Mouse (Mus musculus) ES-CJ7 (cell line): Measurements from ENCODE around the gene D930020B18Rik.

Source experiments
- DNase-seq: peaks from one replicate; pipeline ENCODE4 v3.0.0; 2011; ENCODE audit warnings: low read depth, low spot score

The D930020B18Rik gene

DNA sequence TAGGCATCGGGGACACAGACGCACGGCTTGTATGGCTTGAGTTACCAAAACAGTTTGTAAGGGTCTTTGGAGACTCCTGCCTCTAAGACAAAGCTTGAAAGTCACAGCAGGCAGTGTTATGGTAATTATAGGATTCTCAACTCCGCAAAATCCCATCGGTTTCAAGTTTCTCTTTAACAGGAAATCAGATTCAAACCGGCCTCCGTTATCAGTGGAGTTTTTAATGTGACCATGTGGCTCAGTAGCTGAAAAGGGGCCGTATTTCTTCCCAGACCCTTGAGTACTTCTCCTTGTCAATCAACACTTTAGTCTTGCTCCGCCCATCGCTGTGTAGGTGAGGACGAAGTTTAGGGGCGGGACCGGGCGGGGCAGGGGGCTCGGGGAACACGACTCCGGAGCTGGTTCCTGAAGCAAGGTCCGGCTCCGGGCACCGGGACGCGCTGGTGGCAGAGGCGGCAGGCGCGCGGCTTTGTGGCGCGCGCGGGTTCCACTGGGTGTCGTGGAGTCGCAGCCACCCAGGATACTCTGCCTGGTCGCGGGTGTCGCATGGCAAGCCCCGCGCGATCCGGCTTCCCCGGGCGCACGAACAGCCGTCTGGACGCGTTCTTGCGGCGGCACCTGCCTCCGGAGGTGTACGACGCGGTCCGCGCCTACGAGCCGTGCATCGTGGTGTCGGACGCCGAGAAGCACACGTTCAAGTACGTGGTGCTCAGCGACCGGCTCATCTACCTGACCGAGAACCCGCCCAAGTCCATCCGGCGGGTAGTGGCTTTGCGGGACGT lies at the start of gene D930020B18Rik:
D930020B18Rik (plus strand) TSS at position 317 of the 782 bp plus-strand sequence.
- DNase-seq = peak; percentile 76

DNA sequence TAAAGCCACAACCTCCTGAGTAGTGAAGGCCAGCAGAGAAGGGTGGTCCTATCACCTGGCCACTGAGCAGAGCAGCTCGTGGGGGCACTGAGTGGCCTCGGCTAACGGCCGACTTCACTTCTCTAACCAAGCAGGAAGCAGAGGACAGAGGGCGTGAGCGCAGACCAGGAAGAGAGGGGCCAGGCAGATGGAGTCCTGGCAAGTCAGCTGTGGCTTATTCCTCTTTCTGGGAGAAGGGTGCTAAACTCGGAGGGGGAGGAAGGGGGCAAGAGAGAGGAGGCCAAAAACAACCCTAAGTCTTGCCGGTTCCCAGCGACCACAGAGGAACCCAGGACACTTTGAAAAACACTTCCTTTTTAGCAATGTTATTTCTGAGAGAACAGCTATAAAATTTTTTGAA lies 44.8 kb upstream of the D930020B18Rik start:
- DNase-seq = no peak

- DNase-seq = no peak
Observed at GRCm38 (mm10) chr10:121601272-121601671, 40.1 kb upstream of the D930020B18Rik start.

GRCm38 (mm10) chr10:121603556-121603955 lies 37.8 kb upstream of the D930020B18Rik start:
- no peak for DNase-seq

- DNase-seq = peak; percentile 51
Observed at GRCm38 (mm10) chr10:121604632-121605344, 36.6 kb upstream of the D930020B18Rik start.

DNA sequence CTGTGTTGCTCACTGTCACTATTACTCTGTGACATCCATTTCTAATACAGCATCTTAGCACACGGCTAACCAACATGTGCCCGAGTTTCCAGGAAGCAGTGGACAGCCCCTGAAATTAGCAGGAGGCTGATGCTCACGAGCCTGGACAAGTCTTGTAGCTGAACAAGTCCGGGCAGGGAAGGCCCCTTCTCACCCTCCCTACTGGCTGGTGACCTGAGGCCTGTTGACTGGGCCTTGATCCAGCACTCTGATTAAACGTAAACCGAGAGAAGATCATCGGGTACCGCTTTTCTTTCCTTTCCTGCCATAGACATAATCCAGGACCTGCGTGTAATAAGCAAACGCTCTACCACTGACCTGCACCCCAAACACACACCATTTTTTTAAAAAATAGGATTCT lies 33.2 kb upstream of the D930020B18Rik start:
- DNase-seq = no peak

GRCm38 (mm10) chr10:121611587-121611986 lies 29.8 kb upstream of the D930020B18Rik start:
- DNase-seq = no peak

- DNase-seq = no peak
Observed at GRCm38 (mm10) chr10:121612448-121612847, 28.9 kb upstream of the D930020B18Rik start.

DNA sequence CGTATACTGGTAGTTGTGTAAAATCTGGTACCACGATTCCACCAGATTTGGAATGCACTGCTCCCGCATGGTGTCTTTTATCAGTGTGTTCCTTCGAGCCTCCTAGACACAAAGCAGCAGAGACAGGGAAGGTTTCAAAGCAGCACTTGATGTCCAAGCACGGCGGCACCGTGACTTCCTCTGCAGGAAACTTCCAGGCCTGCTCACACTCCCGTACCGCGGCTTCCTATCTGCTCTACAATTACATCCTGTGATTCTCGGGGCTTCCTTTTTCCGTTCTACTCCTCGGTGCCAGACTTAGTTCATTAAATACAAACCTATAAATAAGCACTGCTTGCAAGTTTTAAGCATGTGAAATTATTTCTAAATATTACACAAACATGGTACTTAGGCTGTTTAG lies 27.8 kb upstream of the D930020B18Rik start:
- DNase-seq = no peak

DNA sequence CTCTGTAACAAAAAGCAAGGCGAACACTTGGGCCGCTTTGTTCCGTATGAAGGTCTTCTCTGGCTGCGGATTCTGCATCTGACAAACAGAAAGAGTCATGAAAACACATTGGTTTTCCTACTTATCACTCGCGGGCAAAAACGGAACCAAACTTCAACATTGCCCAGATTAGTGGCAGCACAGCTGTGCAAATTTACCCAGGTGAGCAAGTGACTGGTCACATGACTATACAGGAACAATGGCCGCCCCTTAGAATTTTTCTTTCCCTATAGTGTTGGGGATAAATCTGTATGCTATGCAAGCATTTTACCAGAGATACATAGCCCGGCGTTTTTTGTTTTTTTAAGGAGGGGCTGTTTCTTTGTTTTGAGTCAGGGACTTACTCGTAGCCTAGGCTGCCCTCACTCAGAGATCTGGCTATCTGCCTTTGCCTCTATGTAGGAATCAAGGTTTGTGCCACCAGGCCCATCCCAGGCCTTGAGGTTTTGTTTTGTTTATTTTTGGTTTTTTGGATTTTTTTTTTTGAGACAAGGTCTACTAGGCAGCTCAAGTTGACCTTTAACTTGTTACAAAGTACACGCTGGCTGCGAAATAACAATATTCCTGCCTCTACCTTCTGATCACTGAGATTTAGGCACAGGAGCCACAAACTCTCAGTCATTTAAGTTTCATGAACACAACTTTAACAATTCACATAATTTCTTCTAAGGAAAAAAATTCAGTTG lies 26.1 kb upstream of the D930020B18Rik start:
- DNase-seq = no peak

DNA sequence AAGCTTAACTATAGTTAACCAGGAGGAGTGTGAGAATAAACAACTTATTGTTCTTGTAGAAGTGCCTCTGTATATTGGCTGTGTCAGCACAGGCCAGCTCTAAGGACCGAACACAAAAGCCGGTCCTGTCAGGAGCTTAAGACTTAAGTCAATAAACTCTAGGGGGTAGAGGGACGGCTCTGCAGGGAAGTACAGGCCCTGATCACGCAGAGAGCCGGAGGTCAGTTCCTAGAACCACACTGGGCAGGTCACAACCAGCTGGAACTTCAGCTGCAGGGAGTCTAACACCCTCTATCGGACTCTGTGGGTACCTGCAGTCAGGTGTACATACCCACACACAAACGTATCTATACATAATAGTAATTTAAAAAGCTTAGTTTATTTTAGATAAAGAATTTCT lies 25.5 kb upstream of the D930020B18Rik start:
- no peak for DNase-seq

- DNase-seq = no peak
Observed at GRCm38 (mm10) chr10:121622431-121622830, 19.0 kb upstream of the D930020B18Rik start.

DNA sequence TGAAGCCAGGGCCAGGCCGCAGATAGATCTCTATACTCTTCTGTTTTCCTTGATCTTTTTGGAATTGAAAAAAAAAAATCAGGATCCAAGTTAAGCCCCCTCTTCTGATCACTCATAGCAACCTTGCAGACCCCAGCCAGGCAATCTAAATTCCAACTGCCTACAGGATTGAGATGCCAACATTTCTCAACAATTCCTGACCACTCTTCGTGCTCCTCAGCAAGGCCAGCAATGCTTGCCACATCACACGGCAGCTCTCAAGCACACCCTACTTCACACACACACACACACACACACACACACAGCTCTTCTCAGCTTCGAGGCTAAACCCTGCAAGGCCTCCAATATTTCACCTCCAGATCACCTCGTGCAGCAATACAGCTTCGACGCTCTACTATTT lies 17.7 kb upstream of the D930020B18Rik start:
- DNase-seq = no peak

- no peak for DNase-seq
Observed at GRCm38 (mm10) chr10:121625006-121625405, 16.4 kb upstream of the D930020B18Rik start.

DNA sequence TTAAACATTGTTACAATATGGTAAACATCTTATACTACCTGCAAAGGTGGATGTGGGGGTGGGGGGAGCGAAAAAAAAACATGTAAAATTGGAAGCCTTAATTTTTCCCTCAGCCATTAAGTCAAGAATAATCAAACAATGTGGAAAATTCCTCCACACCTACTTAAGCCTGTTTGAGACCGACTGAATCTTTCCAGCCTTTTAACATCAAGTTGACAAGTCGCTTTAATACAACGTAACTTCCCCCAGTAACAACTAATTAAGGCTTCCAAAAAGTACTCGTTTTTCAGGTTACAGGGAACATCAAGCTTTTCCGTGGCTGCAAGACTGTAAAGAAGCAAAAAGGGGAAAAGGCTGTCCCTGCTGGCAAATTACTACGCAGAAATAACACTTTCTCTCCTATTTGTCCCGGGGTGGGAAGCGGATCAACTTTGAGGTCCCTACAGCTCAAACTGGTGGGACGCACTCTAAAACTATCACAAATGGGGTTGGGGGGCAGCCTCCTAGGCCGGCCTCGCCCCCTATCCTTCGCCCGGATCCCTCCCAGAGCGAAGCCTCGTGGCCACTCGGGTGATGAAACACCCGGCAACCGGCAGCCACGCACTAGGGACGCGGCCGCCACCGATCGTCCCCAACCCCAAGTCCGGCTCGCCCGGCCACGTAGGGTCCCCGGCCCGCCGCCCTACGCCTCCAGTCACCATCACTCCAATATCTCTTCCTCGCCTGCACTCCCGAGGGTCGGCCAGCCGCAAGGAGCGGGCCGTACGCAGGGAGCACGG lies 15.8 kb upstream of the D930020B18Rik start:
- no peak for DNase-seq

- peak; percentile 99 for DNase-seq
Observed at GRCm38 (mm10) chr10:121626186-121626882, 15.1 kb upstream of the D930020B18Rik start, which contains the start of gene Xpot. Gene Xpot, minus strand, starts transcription at chr10:121626332.

- DNase-seq = no peak
Observed at GRCm38 (mm10) chr10:121627216-121627852, 14.1 kb upstream of the D930020B18Rik start.

GRCm38 (mm10) chr10:121628561-121629040 lies 12.8 kb upstream of the D930020B18Rik start:
- peak; percentile 52 for DNase-seq

GRCm38 (mm10) chr10:121634159-121634558 lies 7.2 kb upstream of the D930020B18Rik start:
- peak; percentile 50 for DNase-seq

DNA sequence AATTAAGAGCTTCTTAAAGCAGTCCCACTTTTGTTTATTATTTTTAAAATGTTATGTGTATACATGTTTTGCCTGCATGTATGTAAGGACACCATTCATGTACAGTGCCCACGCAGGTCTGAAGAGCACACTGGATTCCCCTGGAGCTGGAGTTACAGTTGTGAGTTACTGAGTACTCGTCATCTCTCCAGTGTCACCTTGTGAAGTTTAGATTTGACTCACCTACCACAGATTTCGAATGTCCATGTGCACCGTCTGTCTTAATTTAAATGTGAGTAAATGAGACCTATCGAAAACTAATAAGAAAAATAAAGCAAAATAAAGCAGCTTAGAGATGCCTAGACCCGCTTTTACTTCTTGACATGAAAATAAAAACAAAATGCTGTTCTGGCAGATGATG lies 5.1 kb upstream of the D930020B18Rik start:
- no peak for DNase-seq
